Mouse (Mus musculus) intestine, embryonic 16.5 days (tissue): Measurements from ENCODE around the gene Robo3. TPM values are rescaled to one million over a fixed set of nuclear protein-coding genes. Genes with fewer than 3 reads are reported as not detected.

ENCODE experiments used
- ATAC-seq: fragments of 200-750 bp; cut with Nextera tagmentation; 2 replicates; pipeline ENCODE4 v1.8.0; 2017; ENCODE audit warnings: moderate TSS enrichment, moderate library complexity
- H3K27ac ChIP-seq: fragments of 300-500 bp; sonication (generic); 2 replicates; pipeline ENCODE4 v1.5.1; 2014; ENCODE audit warnings: mild to moderate bottlenecking, low read length
- H3K27me3 ChIP-seq: fragments of 300-500 bp; sonication (generic); replicated peaks from 2 replicates; pipeline ENCODE4 v1.6.1; 2014; ENCODE audit warnings: low read length, control low read depth, mixed read lengths; ENCODE audit not compliant: control insufficient read depth, insufficient read depth
- H3K36me3 ChIP-seq: fragments of 300-500 bp; sonication (generic); 2 replicates; pipeline ENCODE4 v1.6.1; 2014; ENCODE audit warnings: low read length, control low read depth; ENCODE audit not compliant: control insufficient read depth, insufficient read depth
- H3K4me1 ChIP-seq: fragments of 300-500 bp; sonication (generic); 2 replicates; pipeline ENCODE4 v1.6.1; 2014; ENCODE audit warnings: low read length, control low read depth, mixed read lengths; ENCODE audit not compliant: control insufficient read depth, insufficient read depth
- H3K4me2 ChIP-seq: fragments of 300-500 bp; sonication (generic); 2 replicates; pipeline ENCODE4 v1.6.1; 2014; ENCODE audit warnings: low read depth, low read length, control low read depth
- H3K4me3 ChIP-seq: fragments of 300-500 bp; sonication (generic); 2 replicates; pipeline ENCODE4 v1.5.1; 2014; ENCODE audit warnings: mild to moderate bottlenecking, low read length
- H3K9ac ChIP-seq: fragments of 300-500 bp; sonication (generic); 2 replicates; pipeline ENCODE4 v1.6.1; 2014; ENCODE audit warnings: low read depth, low read length
- H3K9me3 ChIP-seq: fragments of 300-500 bp; sonication (generic); 2 replicates; pipeline ENCODE4 v1.6.1; 2016; ENCODE audit warnings: low read length, control low read depth; ENCODE audit not compliant: control insufficient read depth
- WGBS: fragments of 180-500 bp; shearing (Covaris S2); extraction: QIAGEN DNeasy Blood & Tissue Kit; methylation state at CpG from one replicate; pipeline ENCODE4 v1.1.7; 2014; 5-methylcytosine and 5-hydroxymethylcytosine counted together
- polyA plus RNA-seq: library from polyadenylated mRNA; unstranded; fragments of >200 nt; fragmentation: Nextera tagmentation; extraction: Ambion mirVana; gene quantifications from 2 replicates; pipeline ENCODE4 v1.2.1, GENCODE M21; 2015

Robo3 gene
- polyA plus RNA-seq, 1 experiment from 2014 or later, result 0.07 TPM

GRCm38 (mm10) chr9:37456481-37456910, 23.4 kb upstream of the Robo3 start:
- H3K9ac ChIP-seq, result no peak overlapping the region

GRCm38 (mm10) chr9:37455868-37456267, 22.8 kb upstream of the Robo3 start:
- Histone ChIP-seq H3K4me3 (no peak overlapping the region), H3K4me1 (peaks cover 12% of the 10 kb centered on the region; the same call in 1 of the 2 replicates), H3K9ac (no peak overlapping the region), H3K9me3 (no peaks in the 10 kb centered on the region), H3K27ac (no peak overlapping the region), H3K36me3 (no peaks in the 10 kb centered on the region), H3K4me2 (no peak overlapping the region), H3K27me3 (peaks cover 71% of the 10 kb centered on the region)
- WGBS, result 4% methylated on average over 8 of the region's 8 CpGs
- no peak for ATAC-seq

More at GRCm38 (mm10) chr9:37456481-37456910, 23.4 kb upstream of the Robo3 start:
- Histone ChIP-seq H3K27me3 (peaks cover 77% of the 10 kb centered on the region), H3K36me3 (no peaks in the 10 kb centered on the region), H3K4me2 (peak overlapping the region; percentile 36), H3K4me1 (peaks cover 12% of the 10 kb centered on the region; the same call in 1 of the 2 replicates), H3K4me3 (peak overlapping the region; percentile 11), H3K9me3 (no peaks in the 10 kb centered on the region), H3K27ac (no peak overlapping the region)
- 0% methylated on average over 17 of the region's 20 CpGs for WGBS
- peak; percentile 44 for ATAC-seq

DNA sequence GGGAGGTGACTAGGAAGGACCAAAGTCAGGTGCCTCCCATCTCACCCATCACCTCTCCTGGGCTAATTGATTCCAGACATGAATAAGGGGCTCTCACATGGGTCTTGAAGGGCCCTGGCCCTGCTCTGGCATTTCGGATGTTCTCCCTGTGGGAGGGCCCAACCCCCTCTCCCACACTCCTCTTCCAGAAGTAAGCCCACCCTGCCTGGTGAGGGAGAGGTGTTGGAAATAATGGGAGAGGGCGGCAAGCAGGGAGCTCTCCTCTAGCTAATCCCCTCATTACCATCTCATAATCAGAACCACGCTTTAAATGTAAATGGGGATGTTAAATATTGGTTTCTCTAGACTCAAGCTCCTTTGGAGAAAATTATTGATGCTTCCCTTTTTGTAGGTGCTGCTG, 21.9 kb upstream of the Robo3 start:
- no peak overlapping the region for H3K4me2 ChIP-seq
- no peaks in the 10 kb centered on the region for H3K36me3 ChIP-seq
- no peak overlapping the region for H3K27ac ChIP-seq
- H3K9me3 ChIP-seq, result no peaks in the 10 kb centered on the region
- no peak overlapping the region for H3K9ac ChIP-seq
- WGBS, result 4% methylated on average over 3 of the region's 3 CpGs
- no peak for ATAC-seq
- H3K27me3 ChIP-seq, result peaks cover 62% of the 10 kb centered on the region
- peaks cover 4% of the 10 kb centered on the region; the same call in 1 of the 2 replicates for H3K4me1 ChIP-seq
- no peak overlapping the region for H3K4me3 ChIP-seq

- Histone ChIP-seq H3K27ac (no peak overlapping the region), H3K4me2 (no peak overlapping the region), H3K9me3 (no peaks in the 10 kb centered on the region), H3K4me1 (no peaks in the 10 kb centered on the region), H3K9ac (no peak overlapping the region), H3K27me3 (peaks cover 56% of the 10 kb centered on the region), H3K36me3 (no peaks in the 10 kb centered on the region), H3K4me3 (no peak overlapping the region)
- no peak for ATAC-seq
- 14% methylated on average over 6 of the region's 6 CpGs for WGBS
Observed at GRCm38 (mm10) chr9:37454011-37454492, 21.0 kb upstream of the Robo3 start.

DNA sequence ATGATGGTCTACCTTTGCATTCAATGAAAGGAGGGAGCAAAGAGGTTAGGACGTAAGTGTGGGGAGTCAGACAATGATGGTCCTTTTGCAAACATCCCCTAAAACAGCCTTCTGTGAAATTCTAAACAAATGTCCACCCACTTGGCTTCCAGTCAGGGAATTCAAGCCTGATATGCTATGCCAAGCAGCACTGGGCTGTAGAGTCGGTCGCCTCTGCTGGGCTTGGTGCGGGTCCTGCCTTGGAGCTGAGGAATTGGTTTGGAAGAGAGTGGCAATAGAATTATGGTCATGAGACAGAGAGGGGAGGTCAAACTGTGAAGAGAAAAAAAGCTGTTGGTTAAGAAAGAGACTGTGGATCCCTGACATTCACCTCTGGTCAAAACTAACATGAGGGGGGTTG, 20.3 kb upstream of the Robo3 start:
- no peaks in the 10 kb centered on the region for H3K4me1 ChIP-seq
- WGBS, result 42% methylated on average over 4 of the region's 4 CpGs
- no peak overlapping the region for H3K4me2 ChIP-seq
- no peak overlapping the region for H3K4me3 ChIP-seq
- H3K27ac ChIP-seq, result no peak overlapping the region
- H3K36me3 ChIP-seq, result no peaks in the 10 kb centered on the region
- H3K9ac ChIP-seq, result no peak overlapping the region
- peaks cover 51% of the 10 kb centered on the region for H3K27me3 ChIP-seq
- ATAC-seq, result no peak
- H3K9me3 ChIP-seq, result no peaks in the 10 kb centered on the region

- Histone ChIP-seq H3K4me1 (no peaks in the 10 kb centered on the region), H3K9me3 (no peaks in the 10 kb centered on the region), H3K9ac (no peak overlapping the region), H3K4me2 (no peak overlapping the region), H3K4me3 (no peak overlapping the region), H3K36me3 (no peaks in the 10 kb centered on the region), H3K27ac (no peak overlapping the region), H3K27me3 (peaks cover 42% of the 10 kb centered on the region)
- no peak for ATAC-seq
- 5% methylated on average over 5 of the region's 5 CpGs for WGBS
Observed at GRCm38 (mm10) chr9:37452401-37452800, 19.4 kb upstream of the Robo3 start.

DNA sequence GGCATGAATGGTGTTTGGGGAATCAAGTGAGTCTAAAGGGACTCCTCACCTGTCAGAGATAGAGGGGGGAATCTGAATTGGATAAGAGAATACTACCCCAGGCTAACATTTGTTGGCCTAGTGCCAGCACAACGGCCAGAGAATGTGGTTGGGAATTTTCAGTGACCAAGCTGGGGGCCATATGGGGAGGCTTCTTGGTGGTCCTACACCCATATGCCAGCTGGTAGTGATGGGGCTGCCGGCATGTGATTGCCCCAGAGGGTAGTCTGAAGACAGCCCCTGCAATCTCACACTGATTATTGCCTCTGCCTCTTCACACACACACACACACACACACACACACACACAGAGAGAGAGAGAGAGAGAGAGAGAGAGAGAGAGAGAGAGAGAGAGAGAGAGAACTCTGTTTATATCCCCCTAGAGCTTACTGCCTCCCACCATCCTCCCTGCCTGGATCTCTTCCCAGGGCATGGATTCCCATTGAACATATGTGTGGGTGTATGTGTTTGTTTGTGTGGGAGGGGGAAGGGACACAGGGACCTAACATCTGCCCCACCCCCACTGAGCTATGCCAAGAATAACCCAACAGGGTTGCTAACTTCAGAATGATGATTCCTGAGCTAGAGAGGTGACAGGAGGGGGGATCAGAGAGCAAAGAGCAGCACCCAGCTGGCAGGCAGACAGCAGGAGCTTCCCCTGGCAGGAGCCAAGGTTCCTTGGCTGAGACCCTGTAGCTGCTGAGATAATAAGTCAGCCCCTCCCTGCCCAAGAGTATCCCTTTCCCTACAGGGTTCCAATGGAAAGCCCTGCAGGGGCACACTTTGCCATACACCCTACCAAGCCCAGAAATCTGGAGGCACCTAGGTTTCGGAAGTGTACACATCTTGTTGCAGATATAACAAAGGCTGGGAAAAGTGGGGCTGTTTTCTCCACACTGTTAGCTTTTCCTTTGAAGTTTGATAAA, 5.0 kb upstream of the Robo3 start:
- no peak overlapping the region for H3K9ac ChIP-seq
- no peaks in the 10 kb centered on the region for H3K36me3 ChIP-seq
- 0 out of 2 replicates have a peak, but pooled peaks cover 2% of the 10 kb centered on the region for H3K4me1 ChIP-seq
- no peak for ATAC-seq
- peaks cover 29% of the 10 kb centered on the region for H3K27me3 ChIP-seq
- no peaks in the 10 kb centered on the region for H3K9me3 ChIP-seq
- H3K27ac ChIP-seq, result no peak overlapping the region
- no peak overlapping the region for H3K4me2 ChIP-seq
- WGBS, result 37% methylated on average over 3 of the region's 3 CpGs
- no peak overlapping the region for H3K4me3 ChIP-seq

DNA sequence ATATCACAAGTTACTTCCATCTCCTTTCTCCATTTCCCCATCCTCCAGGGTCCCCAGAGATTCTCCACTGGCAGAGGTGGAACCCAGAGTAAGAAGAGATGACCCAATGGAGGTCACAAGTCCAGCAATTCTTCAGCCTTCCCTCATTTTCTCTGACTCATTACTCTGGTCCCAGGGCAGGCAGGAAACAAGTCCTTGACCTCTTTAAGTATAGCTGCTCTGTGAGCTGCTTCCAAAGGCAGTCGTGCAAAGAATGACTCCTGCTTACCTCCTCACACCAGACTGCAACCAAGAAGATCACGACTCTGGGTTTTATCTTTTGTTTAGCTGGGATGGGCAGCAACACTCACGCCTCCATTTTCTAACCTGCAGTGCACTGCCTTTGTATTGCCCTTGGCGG, 2.6 kb upstream of the Robo3 start:
- 7% methylated on average over 4 of the region's 4 CpGs for WGBS
- no peaks in the 10 kb centered on the region for H3K9me3 ChIP-seq
- ATAC-seq, result no peak
- peaks cover 48% of the 10 kb centered on the region for H3K27me3 ChIP-seq
- H3K9ac ChIP-seq, result no peak overlapping the region
- no peak overlapping the region for H3K27ac ChIP-seq
- no peak overlapping the region for H3K4me3 ChIP-seq
- no peaks in the 10 kb centered on the region for H3K36me3 ChIP-seq
- peaks cover 13% of the 10 kb centered on the region for H3K4me1 ChIP-seq
- no peak overlapping the region for H3K4me2 ChIP-seq

- Histone ChIP-seq H3K36me3 (no peaks in the 10 kb centered on the region), H3K9ac (no peak overlapping the region), H3K4me1 (peaks cover 14% of the 10 kb centered on the region), H3K9me3 (no peaks in the 10 kb centered on the region), H3K4me3 (no peak overlapping the region), H3K27me3 (peaks cover 51% of the 10 kb centered on the region), H3K4me2 (no peak overlapping the region), H3K27ac (no peak overlapping the region)
- ATAC-seq, result no peak
- 1% methylated on average over 14 of the region's 14 CpGs for WGBS
Observed at GRCm38 (mm10) chr9:37434932-37435331, 1.9 kb upstream of the Robo3 start.
